Mouse (Mus musculus) cerebellum, adult 2 months (tissue): Measurements from ENCODE around the gene Cs.

ENCODE experiments used
- CTCF ChIP-seq: fragments of 200-500 bp; IDR thresholded peaks from 2 replicates; pipeline ENCODE4 v1.5.1; 2011; ENCODE audit warnings: low read depth, mild to moderate bottlenecking, control low read depth, low read length, moderate library complexity, borderline replicate concordance; ENCODE audit not compliant: insufficient read depth
- POLR2A ChIP-seq: fragments of 200-500 bp; IDR thresholded peaks from 2 replicates; pipeline ENCODE4 v1.6.1; 2011; ENCODE audit warnings: low read length, control low read depth, borderline replicate concordance; ENCODE audit not compliant: insufficient read depth

GRCm38 (mm10) chr10:128396017-128396673 is 58.6 kb downstream of the Cs start:
- TF ChIP-seq CTCF (no peak), POLR2A (no peak)
